Mouse (Mus musculus): Measurements from ENCODE around the gene Gldn. TPM values are rescaled to one million over a fixed set of nuclear protein-coding genes. Genes with fewer than 3 reads are reported as not detected.

Gldn gene
- polyA plus RNA-seq, 1 experiment: 31.4 TPM

DNA sequence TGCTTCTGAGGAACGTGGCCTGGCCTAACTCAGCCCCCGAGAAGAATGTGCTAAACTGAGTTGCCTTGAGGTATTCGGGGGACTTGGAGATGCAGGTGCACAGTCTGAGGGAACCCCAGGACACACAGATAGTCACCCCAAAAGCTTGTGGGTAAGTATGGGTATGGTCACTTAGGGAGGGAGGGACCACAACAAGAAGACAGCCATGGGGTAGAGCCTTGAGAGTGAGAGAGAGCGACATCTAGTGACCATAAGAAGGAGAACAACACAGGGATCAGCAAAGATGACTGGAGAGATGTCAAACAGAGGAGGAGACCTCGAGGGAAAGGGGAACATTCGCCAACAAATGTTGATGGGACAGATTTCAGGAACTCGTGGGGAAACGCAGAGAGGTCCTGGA, 37.2 kb downstream of the Gldn start:
- no peaks in the 10 kb centered on the region for H3K4me1 ChIP-seq (ENCODE audit: control insufficient read depth, insufficient read depth, insufficient read length, low read length)
- no peak overlapping the region for H3K4me3 ChIP-seq (ENCODE audit: insufficient read depth, low read depth, low read length)
- H3K27ac ChIP-seq (replicated peaks; ENCODE audit: low read depth, low read length): no peak overlapping the region

DNA sequence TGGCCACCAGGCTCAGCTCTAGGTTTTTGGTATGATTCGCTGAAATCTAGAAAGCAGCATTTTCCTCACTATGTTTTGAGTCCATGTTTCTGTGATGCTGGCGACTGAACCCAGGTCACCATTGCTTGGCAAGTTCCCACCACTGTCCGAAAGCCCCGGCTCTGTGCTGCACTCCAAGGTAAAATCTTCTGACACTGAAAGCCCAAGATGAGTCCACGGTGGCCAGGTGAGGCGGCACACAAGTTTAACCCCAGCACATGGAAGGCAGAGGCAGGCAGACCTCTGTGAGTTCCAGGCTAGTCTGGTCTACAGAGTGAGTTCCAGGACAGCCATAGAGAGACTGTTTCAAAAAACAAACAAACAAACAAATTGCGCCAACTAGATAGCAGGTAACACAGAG, 42.9 kb downstream of the Gldn start:
- no peak overlapping the region for H3K4me3 ChIP-seq (ENCODE audit: insufficient read depth, low read depth, low read length)
- H3K4me1 ChIP-seq (ENCODE audit: control insufficient read depth, insufficient read depth, insufficient read length, low read length): no peaks in the 10 kb centered on the region
- H3K27ac ChIP-seq (replicated peaks; ENCODE audit: low read depth, low read length): no peak overlapping the region

DNA sequence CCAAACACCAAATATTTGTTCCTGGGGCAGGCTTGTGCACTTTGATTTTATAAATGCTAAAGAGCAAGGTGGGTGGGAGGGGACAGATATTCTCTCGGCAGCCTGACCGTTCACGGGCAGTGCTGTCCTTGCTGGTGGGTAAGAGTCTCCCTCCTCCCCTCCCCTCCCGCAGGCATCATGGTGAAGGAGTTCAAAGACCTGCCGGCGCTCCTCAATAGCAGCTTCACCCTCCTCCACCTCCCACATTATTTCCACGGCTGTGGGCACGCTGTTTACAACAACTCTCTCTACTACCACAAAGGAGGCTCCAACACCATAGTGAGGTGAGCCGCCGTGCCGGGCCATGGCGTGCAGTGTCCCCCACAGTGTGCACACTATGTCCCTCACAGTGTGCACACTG, 49.3 kb downstream of the Gldn start:
- Histone ChIP-seq H3K27ac (replicated peaks; ENCODE audit: low read depth, low read length) (no peak overlapping the region), H3K4me1 (ENCODE audit: control insufficient read depth, insufficient read depth, insufficient read length, low read length) (no peaks in the 10 kb centered on the region), H3K4me3 (ENCODE audit: insufficient read depth, low read depth, low read length) (no peak overlapping the region)

DNA sequence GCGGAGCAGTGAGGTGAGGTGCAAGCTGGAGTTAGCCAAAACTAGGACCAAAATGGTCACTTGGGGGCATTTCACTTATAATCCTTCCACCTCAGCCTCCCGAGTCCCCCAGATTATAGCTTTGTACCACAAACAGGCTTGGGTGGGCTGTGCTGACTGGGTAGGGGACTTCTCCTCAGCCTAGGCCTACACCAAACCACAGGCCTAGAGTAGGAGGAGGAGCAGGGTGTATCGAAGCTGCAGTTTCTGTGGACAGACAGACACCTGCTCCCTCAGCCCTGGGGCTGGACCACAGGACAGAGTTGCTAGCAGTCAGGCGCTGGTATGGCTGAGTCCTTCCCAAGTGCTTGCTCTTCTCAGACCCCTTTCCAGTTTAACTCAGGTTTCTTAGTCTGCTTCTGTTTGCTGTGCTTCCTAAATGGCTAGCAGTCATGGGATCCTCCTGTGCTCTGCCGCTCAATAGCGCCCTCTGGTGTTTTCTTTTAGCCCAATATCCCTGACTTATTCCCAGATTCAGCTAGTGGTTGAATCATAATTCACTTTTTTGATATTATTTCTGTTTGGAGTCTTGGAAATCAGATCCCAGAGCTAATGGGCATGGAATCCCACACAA, 50.4 kb downstream of the Gldn start:
- Histone ChIP-seq H3K4me3 (ENCODE audit: insufficient read depth, low read depth, low read length) (no peak overlapping the region), H3K4me1 (ENCODE audit: control insufficient read depth, insufficient read depth, insufficient read length, low read length) (no peaks in the 10 kb centered on the region)

DNA sequence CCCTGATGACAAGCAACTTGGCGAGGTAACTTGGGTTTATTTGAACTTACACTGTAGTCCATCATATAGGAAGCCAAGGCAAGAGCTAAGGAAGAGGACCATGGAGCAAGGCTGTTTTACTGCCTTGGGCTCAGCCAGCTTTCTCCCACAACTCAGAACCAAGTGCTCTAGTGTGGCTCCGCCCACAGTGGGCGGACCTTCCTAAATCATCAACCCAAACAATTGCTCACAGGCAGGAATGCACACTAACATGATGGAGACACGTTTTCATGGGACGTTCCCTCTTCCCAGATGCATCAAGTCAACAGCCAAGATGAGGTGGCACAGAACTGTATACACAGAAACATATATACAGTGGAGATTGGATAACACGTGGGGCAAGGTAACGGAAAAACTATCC, 55.7 kb downstream of the Gldn start:
- Histone ChIP-seq H3K27ac (replicated peaks; ENCODE audit: low read depth, low read length) (no peak overlapping the region), H3K4me1 (ENCODE audit: control insufficient read depth, insufficient read depth, insufficient read length, low read length) (no peaks in the 10 kb centered on the region), H3K4me3 (ENCODE audit: insufficient read depth, low read depth, low read length) (no peak overlapping the region)

More for the DNA sequence above, 50.4 kb downstream of the Gldn start:
- no peak overlapping the region for H3K27ac ChIP-seq (replicated peaks; ENCODE audit: low read depth, low read length)

DNA sequence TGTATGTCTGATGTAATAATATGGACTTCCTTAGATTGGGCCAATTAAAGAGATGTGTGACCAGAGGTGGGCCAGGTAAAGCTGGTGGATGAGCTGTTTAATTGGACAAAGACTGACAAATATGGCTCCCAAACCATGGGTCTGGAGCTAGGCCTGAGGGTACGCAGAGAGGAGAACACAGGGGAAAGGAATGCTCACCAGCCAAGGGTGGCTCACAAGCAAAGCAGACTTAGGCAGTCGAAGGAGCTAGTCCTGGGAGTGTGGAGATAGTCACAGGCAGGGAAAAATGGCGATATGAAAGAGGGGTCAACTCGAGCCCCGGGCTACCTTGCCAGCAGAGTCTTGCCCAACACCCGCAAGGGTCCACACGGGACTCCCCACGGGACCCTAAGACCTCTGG, 70.5 kb downstream of the Gldn start:
- H3K4me3 ChIP-seq (ENCODE audit: insufficient read depth, low read depth, low read length): no peak overlapping the region
- H3K4me1 ChIP-seq (ENCODE audit: control insufficient read depth, insufficient read depth, insufficient read length, low read length): no peaks in the 10 kb centered on the region
- H3K27ac ChIP-seq (replicated peaks; ENCODE audit: low read depth, low read length): no peak overlapping the region

Other genes starting within 250 kb of the Gldn start
- gene Tnfaip8l3, start 218.1 kb upstream of the Gldn start, polyA plus RNA-seq (2012; ENCODE audit: insufficient read depth, insufficient read length, missing spikeins): not detected in 2 replicates
- gene Cyp19a1, start 18.4 kb upstream of the Gldn start, polyA plus RNA-seq (2012; ENCODE audit: insufficient read depth, insufficient read length, missing spikeins): not detected in 2 replicates
- 2.8 and 3.3 TPM in 2 replicates for gene Dmxl2, start 215.1 kb downstream of the Gldn start, polyA plus RNA-seq (2012; ENCODE audit: insufficient read depth, insufficient read length, missing spikeins)

All from brown adipose tissue, adult 24 weeks (tissue).